Mouse (Mus musculus) liver, postnatal 0 days (tissue): ENCODE measurements around the gene 1700023F06Rik.

Experiments
- CTCF ChIP-seq: sonication (generic); IDR thresholded peaks from 2 replicates; pipeline ENCODE4 v1.5.1; 2016; ENCODE audit warnings: antibody characterized with exemption, low read depth
- EP300 ChIP-seq: IDR thresholded peaks from 2 replicates; pipeline ENCODE4 v1.6.1; 2016; ENCODE audit warnings: antibody characterized with exemption, low read depth, mild to moderate bottlenecking

DNA sequence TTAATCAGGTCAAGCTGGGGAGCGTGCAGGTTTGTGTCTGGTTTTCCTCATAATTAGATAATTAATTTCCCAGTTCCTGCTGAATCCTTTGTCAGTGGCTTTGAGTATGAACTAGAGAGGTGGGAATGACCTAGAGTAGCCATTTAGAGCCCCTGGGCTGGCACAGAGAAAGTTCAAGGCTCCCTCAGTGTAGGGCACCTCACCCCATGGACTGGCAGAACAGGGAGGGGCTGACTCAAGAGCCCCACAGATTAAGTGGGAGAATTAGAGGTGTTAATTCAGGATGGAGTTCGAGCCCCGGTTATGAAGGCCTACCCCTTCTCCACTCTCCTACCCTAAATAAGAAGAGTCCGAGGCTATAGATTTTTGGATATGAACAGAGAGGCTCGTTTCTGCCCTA is 38.7 kb downstream of the 1700023F06Rik start:
- TF ChIP-seq CTCF (no peak), EP300 (no peak)
